Mouse (Mus musculus): ENCODE measurements around the gene Rbm25. TPM values are rescaled to one million over a fixed set of nuclear protein-coding genes. Genes with fewer than 3 reads are reported as not detected.

Gene Rbm25
- polyA plus RNA-seq, 1 experiment from 2014 or later: 232 TPM

DNA sequence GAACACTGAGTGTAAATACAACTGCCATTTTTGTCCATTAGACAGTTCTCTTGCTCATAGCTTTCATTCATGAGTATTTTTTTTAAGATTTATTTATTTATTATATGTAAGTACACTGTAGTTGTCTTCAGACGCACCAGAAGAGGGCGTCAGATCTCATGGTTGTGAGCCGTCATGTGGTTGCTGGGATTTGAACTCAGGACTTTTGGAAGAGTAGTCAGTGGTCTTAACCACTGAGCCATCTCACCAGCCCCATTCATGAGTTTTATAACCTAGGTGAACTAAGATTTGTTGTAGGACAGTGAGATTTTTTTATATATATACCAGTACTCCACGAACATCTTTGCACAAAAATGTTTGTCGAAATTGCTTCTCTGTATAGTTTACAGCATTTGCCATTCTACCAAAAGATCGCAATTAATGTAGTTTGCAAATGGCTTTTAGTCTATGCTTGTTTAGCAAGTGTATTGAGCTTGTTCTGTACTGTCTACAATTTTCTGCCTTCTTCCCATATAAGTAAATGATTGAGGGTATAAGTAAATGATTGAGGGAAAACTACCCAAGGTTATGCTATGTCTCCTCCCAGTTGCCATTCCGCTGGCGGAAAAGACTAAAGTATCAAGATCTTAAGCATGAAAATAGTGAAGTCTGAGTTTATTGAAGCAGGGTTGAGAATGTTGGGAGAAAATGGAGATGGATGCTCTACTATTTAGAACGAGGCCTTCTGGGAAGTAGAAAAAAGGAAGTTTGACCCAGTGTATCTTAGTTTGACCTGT is 55.7 kb downstream of the Rbm25 start:
- H3K27ac ChIP-seq (ENCODE audit: low read depth): peak overlapping the region; percentile 93; the same call in 1 of the 2 replicates
- H3K4me3 ChIP-seq (ENCODE audit: low read depth, low read length): no peak overlapping the region
- no peaks in the 10 kb centered on the region for H3K27me3 ChIP-seq (replicated peaks; ENCODE audit: control insufficient read depth, insufficient read depth, low read length)
- no peak overlapping the region for H3K4me2 ChIP-seq (ENCODE audit: low read length)
- 88% methylated on average over 9 of the region's 9 CpGs for WGBS
- ATAC-seq (replicated peaks; ENCODE audit: low FRiP score, low TSS enrichment, low read depth) (no peak), DNase-seq (ENCODE audit: low spot score) (no peak)
- peaks cover 18% of the 10 kb centered on the region for H3K36me3 ChIP-seq (ENCODE audit: control insufficient read depth, insufficient read depth, low read length)
- no peaks in the 10 kb centered on the region for H3K9me3 ChIP-seq (ENCODE audit: control insufficient read depth, low read length)
- H3K9ac ChIP-seq (ENCODE audit: low read length): no peak overlapping the region
- peaks cover 14% of the 10 kb centered on the region for H3K4me1 ChIP-seq (replicated peaks; ENCODE audit: control insufficient read depth, insufficient read depth, low read length)

DNA sequence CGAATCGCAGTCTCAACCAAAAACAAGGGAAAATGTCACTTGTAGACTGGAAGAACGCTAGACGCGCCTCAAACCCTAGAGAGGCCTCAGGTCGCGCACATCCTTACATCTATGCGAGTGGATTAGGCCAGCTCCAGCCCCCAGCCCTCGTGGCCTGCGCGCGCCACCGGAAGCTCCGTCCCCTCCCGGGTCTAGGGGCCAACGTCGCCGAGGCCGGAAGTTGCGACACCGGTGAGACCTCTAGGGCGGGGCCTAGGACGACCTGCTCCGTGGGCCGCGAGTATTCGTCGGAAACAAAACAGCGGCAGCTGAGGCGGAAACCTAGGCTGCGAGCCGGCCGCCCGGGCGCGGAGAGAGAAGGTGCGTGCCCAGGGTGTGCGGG is 56.9 kb downstream of the Rbm25 start, which contains the start of gene Psen1:
Psen1 (plus strand) TSS at position 219 of the 382 bp plus-strand sequence.
- under 1% methylated on average over 38 of the region's 38 CpGs for WGBS
- H3K9ac ChIP-seq (ENCODE audit: low read length): peak within 1 kb of the TSS; percentile 92
- peak within 1 kb of the TSS; percentile 57 for H3K4me2 ChIP-seq (ENCODE audit: low read length)
- no peaks in the 10 kb centered on the region for H3K9me3 ChIP-seq (ENCODE audit: control insufficient read depth, low read length)
- peak; percentile 94 for DNase-seq (ENCODE audit: low spot score)
- peak; percentile 98 for ATAC-seq (replicated peaks; ENCODE audit: low FRiP score, low TSS enrichment, low read depth)
- H3K27ac ChIP-seq (ENCODE audit: low read depth): peak within 1 kb of the TSS; percentile 93
- H3K4me1 ChIP-seq (replicated peaks; ENCODE audit: control insufficient read depth, insufficient read depth, low read length): peaks cover 14% of the 10 kb centered on the region
- peak within 1 kb of the TSS; percentile 87 for H3K4me3 ChIP-seq (ENCODE audit: low read depth, low read length)
- no peaks in the 10 kb centered on the region for H3K27me3 ChIP-seq (replicated peaks; ENCODE audit: control insufficient read depth, insufficient read depth, low read length)
- peaks cover 7% of the 10 kb centered on the region for H3K36me3 ChIP-seq (ENCODE audit: control insufficient read depth, insufficient read depth, low read length)

DNA sequence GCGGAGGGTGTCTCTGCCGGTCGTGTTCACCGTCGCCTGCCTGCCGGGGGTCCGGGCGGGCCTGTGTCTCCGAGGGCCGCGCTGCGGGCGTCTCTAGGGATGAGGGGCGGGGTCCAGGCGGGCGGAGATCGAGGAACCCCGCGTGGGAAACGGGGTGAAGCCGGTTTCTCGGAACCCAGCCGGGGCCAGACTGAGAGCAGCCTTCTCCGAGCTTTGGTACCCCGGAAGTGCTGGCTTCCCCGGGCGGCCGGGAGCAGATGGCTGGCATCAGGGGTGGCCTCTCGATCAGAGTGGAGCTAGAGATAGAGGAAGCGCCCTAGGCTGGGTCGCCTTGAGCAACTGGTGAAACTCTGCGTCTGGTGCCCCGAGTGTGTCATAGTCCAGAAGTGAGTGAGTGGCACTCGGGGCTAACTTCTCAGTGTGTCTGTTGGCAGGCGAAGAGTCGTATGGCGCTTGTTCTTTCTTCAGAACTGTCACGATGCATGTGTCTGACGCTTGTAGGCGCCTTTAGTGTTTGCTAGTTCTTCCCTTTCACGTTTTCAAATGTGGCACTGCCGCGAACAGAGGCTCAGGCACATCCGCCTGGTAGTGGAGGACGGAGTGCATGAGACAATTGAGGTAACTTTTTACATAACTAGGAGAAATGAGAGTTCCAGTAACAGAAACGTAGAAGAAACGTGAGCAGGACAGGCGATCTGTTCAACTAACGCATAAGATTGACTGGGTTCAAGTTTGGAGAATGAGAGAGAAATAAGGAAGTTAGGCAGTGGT is 57.5 kb downstream of the Rbm25 start:
- H3K9me3 ChIP-seq (ENCODE audit: control insufficient read depth, low read length): no peaks in the 10 kb centered on the region
- under 1% methylated on average over 49 of the region's 49 CpGs for WGBS
- H3K4me1 ChIP-seq (replicated peaks; ENCODE audit: control insufficient read depth, insufficient read depth, low read length): peaks cover 14% of the 10 kb centered on the region
- H3K27me3 ChIP-seq (replicated peaks; ENCODE audit: control insufficient read depth, insufficient read depth, low read length): no peaks in the 10 kb centered on the region
- peaks cover 4% of the 10 kb centered on the region for H3K36me3 ChIP-seq (ENCODE audit: control insufficient read depth, insufficient read depth, low read length)
- ATAC-seq (replicated peaks; ENCODE audit: low FRiP score, low TSS enrichment, low read depth) (peak; percentile 84), DNase-seq (ENCODE audit: low spot score) (no peak)
- H3K4me3 ChIP-seq (ENCODE audit: low read depth, low read length): peak overlapping the region; percentile 87
- peak overlapping the region; percentile 93 for H3K27ac ChIP-seq (ENCODE audit: low read depth)
- H3K4me2 ChIP-seq (ENCODE audit: low read length): peak overlapping the region; percentile 57
- H3K9ac ChIP-seq (ENCODE audit: low read length): peak overlapping the region; percentile 92

DNA sequence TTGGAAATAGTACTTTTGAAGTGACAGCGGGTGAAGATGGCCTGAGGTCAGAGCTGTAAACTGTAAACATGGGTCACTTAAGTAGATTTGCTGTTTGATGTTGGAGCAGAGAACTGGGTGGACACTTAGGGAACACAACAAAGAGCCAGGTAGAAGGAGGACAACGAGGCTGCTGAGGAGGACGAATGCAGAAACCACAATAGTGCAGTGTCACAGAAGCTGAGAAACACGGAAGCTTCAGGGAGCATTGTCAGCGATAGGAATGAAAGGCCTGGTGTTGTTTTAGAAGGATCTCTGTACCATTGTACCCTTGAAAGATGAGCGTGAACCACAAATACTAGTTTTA is 58.0 kb downstream of the Rbm25 start:
- H3K36me3 ChIP-seq (ENCODE audit: control insufficient read depth, insufficient read depth, low read length): no peaks in the 10 kb centered on the region
- no peak for DNase-seq (ENCODE audit: low spot score)
- H3K4me1 ChIP-seq (replicated peaks; ENCODE audit: control insufficient read depth, insufficient read depth, low read length): peaks cover 14% of the 10 kb centered on the region
- peak overlapping the region; percentile 93; the same call in 1 of the 2 replicates for H3K27ac ChIP-seq (ENCODE audit: low read depth)
- WGBS: 23% methylated on average over 6 of the region's 6 CpGs
- peak overlapping the region; percentile 57 for H3K4me2 ChIP-seq (ENCODE audit: low read length)
- H3K4me3 ChIP-seq (ENCODE audit: low read depth, low read length): peak overlapping the region; percentile 87
- ATAC-seq (replicated peaks; ENCODE audit: low FRiP score, low TSS enrichment, low read depth): no peak
- H3K27me3 ChIP-seq (replicated peaks; ENCODE audit: control insufficient read depth, insufficient read depth, low read length): no peaks in the 10 kb centered on the region
- H3K9me3 ChIP-seq (ENCODE audit: control insufficient read depth, low read length): no peaks in the 10 kb centered on the region
- peak overlapping the region; percentile 92 for H3K9ac ChIP-seq (ENCODE audit: low read length)

DNA sequence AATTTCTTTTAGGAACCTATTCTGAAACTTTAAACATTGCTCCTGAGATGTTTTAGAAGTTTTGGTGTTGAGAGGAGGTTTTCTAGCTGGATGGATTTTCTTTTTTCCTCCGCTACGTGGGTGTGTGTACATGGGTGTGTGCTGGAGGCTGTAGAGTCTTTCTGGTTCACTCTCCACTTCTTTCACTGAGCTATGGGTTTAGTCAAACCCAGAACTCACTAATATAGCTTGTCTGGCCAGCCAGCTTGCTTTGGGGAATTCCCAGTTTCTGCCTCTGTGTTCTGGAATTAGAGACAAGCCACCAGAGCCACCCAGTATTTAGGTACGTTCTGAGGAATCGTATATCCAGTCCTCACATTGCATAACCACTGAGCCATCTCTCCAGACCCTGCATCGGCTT is 63.0 kb downstream of the Rbm25 start:
- no peak overlapping the region for H3K27ac ChIP-seq (ENCODE audit: low read depth)
- DNase-seq (ENCODE audit: low spot score) (no peak), ATAC-seq (replicated peaks; ENCODE audit: low FRiP score, low TSS enrichment, low read depth) (no peak)
- H3K4me3 ChIP-seq (ENCODE audit: low read depth, low read length): no peak overlapping the region
- no peaks in the 10 kb centered on the region for H3K27me3 ChIP-seq (replicated peaks; ENCODE audit: control insufficient read depth, insufficient read depth, low read length)
- peaks cover 19% of the 10 kb centered on the region for H3K4me1 ChIP-seq (replicated peaks; ENCODE audit: control insufficient read depth, insufficient read depth, low read length)
- H3K9me3 ChIP-seq (ENCODE audit: control insufficient read depth, low read length): no peaks in the 10 kb centered on the region
- H3K4me2 ChIP-seq (ENCODE audit: low read length): no peak overlapping the region
- H3K9ac ChIP-seq (ENCODE audit: low read length): no peak overlapping the region
- WGBS: 88% methylated on average over 5 of the region's 5 CpGs
- H3K36me3 ChIP-seq (ENCODE audit: control insufficient read depth, insufficient read depth, low read length): no peaks in the 10 kb centered on the region

DNA sequence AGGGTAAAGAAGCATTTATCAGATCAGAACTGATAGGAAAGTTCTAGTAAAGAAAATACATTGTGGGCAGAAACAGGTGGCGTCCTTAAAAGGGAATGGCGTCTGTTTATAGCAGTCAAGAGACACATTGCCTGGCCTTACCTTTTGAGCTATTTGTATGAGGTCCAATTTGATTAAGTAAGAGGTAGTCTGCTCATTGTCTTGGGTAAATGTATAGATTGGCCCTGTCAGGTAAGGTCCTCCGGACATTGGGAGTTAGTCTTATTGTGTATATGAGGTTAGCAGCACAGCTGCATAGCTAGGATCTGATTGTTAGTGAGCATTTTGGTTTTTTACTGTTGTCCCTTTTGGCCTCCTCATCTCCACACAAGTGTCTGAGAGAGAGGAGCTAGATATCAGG is 63.6 kb downstream of the Rbm25 start:
- Histone ChIP-seq H3K4me3 (ENCODE audit: low read depth, low read length) (no peak overlapping the region), H3K4me2 (ENCODE audit: low read length) (no peak overlapping the region), H3K27me3 (replicated peaks; ENCODE audit: control insufficient read depth, insufficient read depth, low read length) (no peaks in the 10 kb centered on the region), H3K4me1 (replicated peaks; ENCODE audit: control insufficient read depth, insufficient read depth, low read length) (peaks cover 12% of the 10 kb centered on the region; the same call in 1 of the 2 replicates), H3K36me3 (ENCODE audit: control insufficient read depth, insufficient read depth, low read length) (peaks cover 4% of the 10 kb centered on the region; the same call in 1 of the 2 replicates), H3K27ac (ENCODE audit: low read depth) (no peak overlapping the region), H3K9me3 (ENCODE audit: control insufficient read depth, low read length) (no peaks in the 10 kb centered on the region), H3K9ac (ENCODE audit: low read length) (no peak overlapping the region)
- ATAC-seq (replicated peaks; ENCODE audit: low FRiP score, low TSS enrichment, low read depth) (no peak), DNase-seq (ENCODE audit: low spot score) (no peak)
- 80% methylated on average over 3 of the region's 3 CpGs for WGBS

DNA sequence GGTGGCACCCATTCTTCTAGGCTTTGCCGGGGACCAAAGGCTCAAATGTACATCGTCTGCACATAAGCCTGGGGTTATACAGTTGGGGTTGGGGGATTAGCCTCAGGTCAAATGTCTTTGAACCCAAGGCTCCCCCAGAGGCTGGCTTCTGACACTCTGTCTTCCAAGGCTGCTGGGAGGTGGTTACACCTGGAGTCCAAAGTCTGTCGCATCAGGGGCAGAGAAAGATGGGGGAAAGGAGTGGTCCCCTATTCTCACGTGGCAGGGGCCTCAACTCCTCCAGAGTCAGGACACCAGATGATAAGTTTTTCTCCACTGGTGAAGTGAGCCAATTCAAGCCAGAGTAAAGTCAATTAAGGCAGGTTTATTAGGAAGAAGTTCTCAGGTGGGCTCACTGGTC is 67.6 kb downstream of the Rbm25 start:
- Histone ChIP-seq H3K27me3 (replicated peaks; ENCODE audit: control insufficient read depth, insufficient read depth, low read length) (no peaks in the 10 kb centered on the region), H3K9ac (ENCODE audit: low read length) (no peak overlapping the region), H3K27ac (ENCODE audit: low read depth) (no peak overlapping the region), H3K4me1 (replicated peaks; ENCODE audit: control insufficient read depth, insufficient read depth, low read length) (peaks cover 7% of the 10 kb centered on the region; the same call in 1 of the 2 replicates), H3K4me2 (ENCODE audit: low read length) (no peak overlapping the region), H3K4me3 (ENCODE audit: low read depth, low read length) (no peak overlapping the region), H3K9me3 (ENCODE audit: control insufficient read depth, low read length) (no peaks in the 10 kb centered on the region), H3K36me3 (ENCODE audit: control insufficient read depth, insufficient read depth, low read length) (peaks cover 28% of the 10 kb centered on the region)
- ATAC-seq (replicated peaks; ENCODE audit: low FRiP score, low TSS enrichment, low read depth): 0 out of 2 replicates have a peak, but pooled peaks have one; percentile 32
- WGBS: 78% methylated on average over 4 of the region's 4 CpGs
- no peak for DNase-seq (ENCODE audit: low spot score)

DNA sequence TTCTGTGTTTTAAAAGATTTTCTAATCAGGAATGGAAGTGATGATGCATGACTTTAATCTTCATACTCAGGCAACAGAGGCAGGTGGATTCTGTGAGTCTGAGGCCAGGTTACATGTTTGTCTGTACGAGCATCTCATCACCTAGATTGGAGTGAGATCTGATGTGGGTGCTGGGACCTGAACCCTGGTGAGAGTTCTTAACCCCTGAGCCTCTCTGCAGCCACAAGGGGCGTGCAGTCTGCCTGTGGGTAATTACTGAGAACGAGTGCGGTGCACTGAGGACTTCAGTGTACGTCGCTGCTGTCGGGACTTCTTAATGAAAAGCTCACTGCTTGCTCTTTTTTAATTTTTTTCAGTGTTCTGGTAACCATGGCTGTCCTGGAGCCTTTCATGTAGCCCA is 70.6 kb downstream of the Rbm25 start:
- no peaks in the 10 kb centered on the region for H3K9me3 ChIP-seq (ENCODE audit: control insufficient read depth, low read length)
- 90% methylated on average over 7 of the region's 7 CpGs for WGBS
- H3K4me1 ChIP-seq (replicated peaks; ENCODE audit: control insufficient read depth, insufficient read depth, low read length): peaks cover 7% of the 10 kb centered on the region; the same call in 1 of the 2 replicates
- no peak overlapping the region for H3K27ac ChIP-seq (ENCODE audit: low read depth)
- H3K4me3 ChIP-seq (ENCODE audit: low read depth, low read length): no peak overlapping the region
- DNase-seq (ENCODE audit: low spot score) (no peak), ATAC-seq (replicated peaks; ENCODE audit: low FRiP score, low TSS enrichment, low read depth) (no peak)
- H3K36me3 ChIP-seq (ENCODE audit: control insufficient read depth, insufficient read depth, low read length): peaks cover 38% of the 10 kb centered on the region
- H3K27me3 ChIP-seq (replicated peaks; ENCODE audit: control insufficient read depth, insufficient read depth, low read length): no peaks in the 10 kb centered on the region
- H3K9ac ChIP-seq (ENCODE audit: low read length): no peak overlapping the region
- no peak overlapping the region for H3K4me2 ChIP-seq (ENCODE audit: low read length)
